Mouse (Mus musculus): ENCODE results near the gene Rdh13. TPM values are rescaled to one million over a fixed set of nuclear protein-coding genes. Genes with fewer than 3 reads are reported as not detected.

The Rdh13 gene
- polyA plus RNA-seq, 1 experiment from 2014 or later, result 6.4 TPM

GRCm38 (mm10) chr7:4397730-4398129 lies 47.7 kb downstream of the Rdh13 start, which contains the start of gene Gp6:
Gene Gp6 (minus strand): TSS chr7:4397744.
- Histone ChIP-seq H3K27ac (no peak within 1 kb of the TSS), H3K4me3 (ENCODE audit: inconsistent target) (no peak within 1 kb of the TSS), H3K79me2 (ENCODE audit: inconsistent target) (no peaks in the 10 kb centered on the region), H3K36me3 (ENCODE audit: inconsistent target) (no peaks in the 10 kb centered on the region)
- WGBS (ENCODE audit: missing documents), result 92% methylated on average over 1 of the region's 1 CpGs

Other genes starting within 250 kb of the Rdh13 start
- gene Lilra5, start 207.9 kb downstream of the Rdh13 start, polyA plus RNA-seq (2018), result 0.11 to 0.27 TPM in 2 of 3 replicates, not detected in the other
- gene Ncr1, start 107.9 kb downstream of the Rdh13 start, polyA plus RNA-seq (2018), result 0.26 TPM in 1 of 3 replicates, not detected in the others
- 0.06 to 0.14 TPM in 2 of 3 replicates, not detected in the other for gene Gp6, start 47.9 kb downstream of the Rdh13 start, polyA plus RNA-seq (2018)
- gene Eps8l1, start 15.0 kb upstream of the Rdh13 start, polyA plus RNA-seq (2018), result 0.30 to 3.9 TPM (median 3.1 TPM) in 3 replicates
- 102 to 126 TPM (median 108 TPM) in 3 replicates for gene Ppp1r12c, start 56.0 kb upstream of the Rdh13 start, polyA plus RNA-seq (2018)
- 2.4 to 3.6 TPM (median 3.2 TPM) in 3 replicates for gene Tnnt1, start 70.7 kb upstream of the Rdh13 start, polyA plus RNA-seq (2018)
- gene Tnni3, start 78.6 kb upstream of the Rdh13 start, polyA plus RNA-seq (2018), result 0.57 to 2.9 TPM (median 2.8 TPM) in 3 replicates
- 2.2 to 5.6 TPM (median 2.3 TPM) in 3 replicates for gene Dnaaf3, start 86.8 kb upstream of the Rdh13 start, polyA plus RNA-seq (2018)
- not detected in 3 replicates for gene Syt5, start 101.9 kb upstream of the Rdh13 start, polyA plus RNA-seq (2018)
- not detected in 3 replicates for gene Ptprh, start 158.4 kb upstream of the Rdh13 start, polyA plus RNA-seq (2018)
- gene Tmem86b, start 185.8 kb upstream of the Rdh13 start, polyA plus RNA-seq (2018), result 1.4 to 2.3 TPM (median 2.1 TPM) in 3 replicates
- 68.2 to 77.4 TPM (median 74.2 TPM) in 3 replicates for gene Ppp6r1, start 213.4 kb upstream of the Rdh13 start, polyA plus RNA-seq (2018)
- 13.6 to 44.2 TPM (median 27.9 TPM) in 3 replicates for gene Hspbp1, start 239.4 kb upstream of the Rdh13 start, polyA plus RNA-seq (2018)
- gene Brsk1, start 245.0 kb upstream of the Rdh13 start, polyA plus RNA-seq (2018), result 0.07 TPM in 1 of 3 replicates, not detected in the others

All from macrophage (primary cell).